Mouse (Mus musculus) small intestine, adult 2 months (tissue): ENCODE measurements at regions not wholly inside any gene's neighbourhood (a gene's known extent, or its start where the extent isn't known, plus 50 kb on each side); places are given as distances from the start of the nearest gene placed in this dataset.

Experiments used
- CTCF ChIP-seq: fragments of 200-500 bp; IDR thresholded peaks from 2 replicates; pipeline ENCODE4 v1.5.1; 2012; ENCODE audit warnings: low read depth, mild to moderate bottlenecking, control low read depth, inconsistent platforms, low read length, moderate library complexity, mixed read lengths; ENCODE audit not compliant: insufficient replicate concordance, insufficient read length; ENCODE audit errors: extremely low read depth
- POLR2A ChIP-seq: fragments of 200-500 bp; IDR thresholded peaks from 2 replicates; pipeline ENCODE4 v1.6.1; 2012; ENCODE audit warnings: low read depth, mild to moderate bottlenecking, control low read depth, inconsistent platforms, low read length, moderate library complexity

- no peak for TF ChIP-seq POLR2A
- TF ChIP-seq CTCF: no peak
Observed at GRCm38 (mm10) chr3:54570501-54570900, 122.1 kb upstream of the Supt20 start.
